Mouse (Mus musculus): ENCODE measurements around the gene Esrrb. TPM values are rescaled to one million over a fixed set of nuclear protein-coding genes. Genes with fewer than 3 reads are reported as not detected.

The Esrrb gene
- polyA plus RNA-seq, 1 experiment from 2014 or later = 3.2 TPM

DNA sequence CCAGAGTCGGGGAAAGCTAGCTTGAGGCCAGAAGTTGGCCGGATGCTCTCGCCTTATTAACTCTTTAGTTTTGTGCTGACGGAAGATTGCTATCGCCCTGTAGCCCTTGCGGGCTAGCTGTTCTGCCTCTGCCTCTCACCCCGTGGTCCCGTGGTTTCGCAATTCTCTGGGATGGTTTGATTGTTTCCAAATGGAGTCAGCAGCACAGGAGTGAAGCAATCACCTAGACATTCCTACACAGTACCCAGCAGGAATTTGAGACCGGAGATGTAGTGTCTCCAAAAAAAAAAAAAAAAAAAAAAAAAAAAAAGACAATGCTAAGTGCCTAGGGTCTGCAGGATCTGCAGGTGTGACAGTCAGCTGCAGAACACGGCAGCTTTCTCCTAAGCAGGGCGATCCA, 112.7 kb downstream of the Esrrb start:
- Histone ChIP-seq H3K9ac (no peak overlapping the region), H3K4me1 (no peaks in the 10 kb centered on the region), H3K4me3 (no peak overlapping the region), H3K4me2 (replicated peaks) (no peak overlapping the region), H3K27ac (no peak overlapping the region), H3K36me3 (no peaks in the 10 kb centered on the region), H3K27me3 (0 out of 2 replicates have a peak, but pooled peaks cover 4% of the 10 kb centered on the region), H3K9me3 (replicated peaks) (no peaks in the 10 kb centered on the region)
- ATAC-seq (ENCODE audit: low FRiP score) = no peak
- WGBS = 63% methylated on average over 12 of the region's 12 CpGs

DNA sequence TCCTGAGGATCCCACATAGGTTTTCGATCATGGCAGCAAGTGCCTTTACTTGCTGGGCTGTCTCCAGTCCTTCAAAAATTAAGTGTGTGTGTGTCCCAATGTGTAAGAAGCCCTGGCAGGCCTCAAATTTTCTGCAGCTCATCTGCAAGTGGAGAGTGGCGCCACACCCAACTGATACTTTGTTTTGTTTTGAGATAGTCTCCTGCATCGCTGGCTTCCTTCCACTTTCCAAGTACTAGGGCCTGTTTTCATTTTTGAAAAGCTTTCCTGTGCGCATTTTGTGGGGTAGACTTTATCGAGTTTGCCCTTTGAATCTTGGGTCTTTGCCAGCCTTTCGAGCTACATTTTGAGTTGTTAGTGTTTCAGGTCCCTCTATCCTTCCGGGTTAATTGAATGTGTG, 115.1 kb downstream of the Esrrb start:
- Histone ChIP-seq H3K4me1 (no peaks in the 10 kb centered on the region), H3K4me3 (no peak overlapping the region), H3K27ac (no peak overlapping the region), H3K9me3 (replicated peaks) (no peaks in the 10 kb centered on the region), H3K36me3 (no peaks in the 10 kb centered on the region), H3K4me2 (replicated peaks) (no peak overlapping the region), H3K9ac (no peak overlapping the region), H3K27me3 (no peaks in the 10 kb centered on the region)
- no peak for ATAC-seq (ENCODE audit: low FRiP score)
- 88% methylated on average over 7 of the region's 7 CpGs for WGBS

DNA sequence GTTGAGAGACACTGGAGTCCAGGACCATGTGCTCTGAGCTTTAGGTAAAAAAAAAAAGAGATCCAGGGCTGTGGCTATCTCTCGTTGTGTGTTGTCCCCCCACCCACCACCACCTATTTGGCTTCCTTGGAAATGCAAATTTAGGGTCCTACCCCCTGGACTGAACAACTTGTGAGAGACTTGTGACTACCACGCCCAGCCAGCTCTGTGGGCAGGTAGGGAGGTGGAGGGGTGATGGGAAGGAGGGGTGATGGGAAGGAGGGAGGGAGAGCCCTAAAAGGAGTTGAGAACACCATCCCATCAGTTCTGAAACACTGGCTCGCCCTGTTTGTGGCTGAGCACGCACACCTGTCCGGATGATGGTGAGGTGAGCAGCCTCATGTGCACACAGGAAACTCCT, 118.0 kb downstream of the Esrrb start:
- H3K27me3 ChIP-seq = no peaks in the 10 kb centered on the region
- no peak overlapping the region for H3K9ac ChIP-seq
- H3K4me3 ChIP-seq = no peak overlapping the region
- no peak overlapping the region for H3K27ac ChIP-seq
- no peaks in the 10 kb centered on the region for H3K36me3 ChIP-seq
- H3K9me3 ChIP-seq (replicated peaks) = no peaks in the 10 kb centered on the region
- no peaks in the 10 kb centered on the region for H3K4me1 ChIP-seq
- 78% methylated on average over 5 of the region's 5 CpGs for WGBS
- no peak overlapping the region for H3K4me2 ChIP-seq (replicated peaks)
- no peak for ATAC-seq (ENCODE audit: low FRiP score)

DNA sequence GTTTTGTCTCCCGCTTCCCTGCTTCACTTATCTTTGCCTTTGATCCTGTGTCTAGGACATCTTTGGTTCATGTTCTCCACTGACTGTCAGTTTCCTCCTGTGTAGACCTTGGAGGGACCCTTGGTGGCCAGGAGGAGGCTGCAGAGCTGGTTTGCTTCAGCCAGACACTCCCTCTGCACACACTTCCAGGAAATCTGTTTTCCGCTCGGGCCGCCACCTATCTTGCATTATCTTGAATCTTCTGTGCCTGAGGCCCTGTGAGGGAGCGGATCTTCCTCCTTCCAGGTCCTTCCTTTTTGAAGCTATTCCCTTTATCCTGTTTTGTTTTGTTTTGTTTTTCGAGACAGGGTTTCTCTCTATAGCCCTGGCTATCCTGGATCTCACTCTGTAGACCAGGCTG, 121.1 kb downstream of the Esrrb start:
- no peaks in the 10 kb centered on the region for H3K36me3 ChIP-seq
- H3K9me3 ChIP-seq (replicated peaks) = no peaks in the 10 kb centered on the region
- no peak overlapping the region for H3K4me3 ChIP-seq
- no peak for ATAC-seq (ENCODE audit: low FRiP score)
- H3K4me2 ChIP-seq (replicated peaks) = no peak overlapping the region
- H3K4me1 ChIP-seq = peaks cover 3% of the 10 kb centered on the region; the same call in 1 of the 2 replicates
- H3K27me3 ChIP-seq = no peaks in the 10 kb centered on the region
- WGBS = 87% methylated on average over 6 of the region's 6 CpGs
- no peak overlapping the region for H3K27ac ChIP-seq
- H3K9ac ChIP-seq = no peak overlapping the region

DNA sequence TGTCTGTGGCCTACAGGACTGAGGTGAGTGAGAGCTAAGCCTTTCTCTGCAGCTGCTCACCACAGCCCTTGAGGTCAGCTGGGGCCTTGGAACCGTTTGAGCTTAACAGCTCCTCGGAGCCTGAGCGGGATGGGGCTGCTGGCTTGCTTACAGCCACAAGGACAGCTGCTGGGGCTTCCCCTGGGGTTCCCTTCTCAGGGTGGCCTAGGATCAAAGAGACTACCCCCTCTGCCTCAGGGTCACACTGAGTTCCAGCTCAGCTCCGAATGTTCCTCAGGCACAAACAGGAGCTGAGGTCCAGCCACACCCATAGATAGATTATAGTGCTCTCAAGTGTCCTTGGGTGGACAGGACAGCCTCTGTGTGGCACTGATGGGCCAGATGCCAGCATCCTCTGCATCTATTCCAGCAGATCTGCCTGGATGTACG, 122.5 kb downstream of the Esrrb start:
- Histone ChIP-seq H3K27ac (no peak overlapping the region), H3K36me3 (no peaks in the 10 kb centered on the region), H3K4me2 (replicated peaks) (no peak overlapping the region), H3K9me3 (replicated peaks) (no peaks in the 10 kb centered on the region), H3K4me3 (no peak overlapping the region), H3K9ac (no peak overlapping the region), H3K4me1 (peaks cover 3% of the 10 kb centered on the region; the same call in 1 of the 2 replicates), H3K27me3 (no peaks in the 10 kb centered on the region)
- no peak for ATAC-seq (ENCODE audit: low FRiP score)
- WGBS = 44% methylated on average over 5 of the region's 5 CpGs

DNA sequence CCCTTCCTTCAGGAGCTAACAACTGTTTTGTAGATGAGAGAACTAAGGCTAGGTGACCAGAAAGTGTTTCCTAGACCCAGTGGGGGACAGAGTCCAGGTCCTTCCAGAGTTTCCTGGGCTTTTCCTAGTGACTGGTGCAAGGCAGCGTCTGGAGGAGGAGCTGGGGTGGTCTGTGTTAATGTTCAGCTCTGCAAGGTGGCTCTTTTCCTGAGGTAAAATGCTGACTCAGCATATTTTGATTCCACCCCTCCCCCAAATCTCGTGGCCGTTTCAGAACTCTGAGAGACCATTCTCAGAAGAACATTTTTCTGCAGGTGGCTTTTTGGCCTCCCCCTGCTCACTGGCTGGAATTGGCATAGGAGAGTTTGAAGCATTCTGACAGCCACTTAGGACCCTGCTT, 127.1 kb downstream of the Esrrb start:
- no peak overlapping the region for H3K27ac ChIP-seq
- no peaks in the 10 kb centered on the region for H3K36me3 ChIP-seq
- 69% methylated on average over 3 of the region's 3 CpGs for WGBS
- H3K4me2 ChIP-seq (replicated peaks) = no peak overlapping the region
- no peak for ATAC-seq (ENCODE audit: low FRiP score)
- no peak overlapping the region for H3K9ac ChIP-seq
- H3K4me1 ChIP-seq = peaks cover 10% of the 10 kb centered on the region; the same call in 1 of the 2 replicates
- H3K9me3 ChIP-seq (replicated peaks) = no peaks in the 10 kb centered on the region
- H3K4me3 ChIP-seq = no peak overlapping the region
- H3K27me3 ChIP-seq = no peaks in the 10 kb centered on the region

DNA sequence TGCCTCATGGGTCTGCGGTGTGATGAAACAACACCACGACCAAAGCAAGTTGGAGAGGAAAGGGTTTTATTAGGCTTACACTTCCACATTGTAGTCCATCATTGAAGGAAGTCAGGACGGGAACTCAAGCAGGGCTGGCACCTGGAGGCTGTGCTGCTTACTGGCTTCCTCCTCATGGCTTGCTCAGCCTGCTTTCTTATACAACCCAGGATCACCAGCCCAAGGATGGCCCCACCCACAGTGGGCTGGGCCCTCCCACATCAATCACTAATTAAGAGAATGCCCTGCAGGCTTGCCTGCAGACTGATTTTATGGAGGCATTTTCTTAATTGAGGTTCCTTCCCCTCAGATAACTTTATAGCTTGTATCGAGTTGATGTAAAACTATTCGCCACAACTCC, 129.1 kb downstream of the Esrrb start:
- no peak for ATAC-seq (ENCODE audit: low FRiP score)
- Histone ChIP-seq H3K4me2 (replicated peaks) (no peak overlapping the region), H3K9me3 (replicated peaks) (no peaks in the 10 kb centered on the region), H3K4me1 (peaks cover 7% of the 10 kb centered on the region; the same call in 1 of the 2 replicates), H3K27ac (no peak overlapping the region), H3K36me3 (no peaks in the 10 kb centered on the region), H3K4me3 (no peak overlapping the region), H3K9ac (no peak overlapping the region), H3K27me3 (no peaks in the 10 kb centered on the region)
- WGBS = 81% methylated on average over 5 of the region's 5 CpGs

DNA sequence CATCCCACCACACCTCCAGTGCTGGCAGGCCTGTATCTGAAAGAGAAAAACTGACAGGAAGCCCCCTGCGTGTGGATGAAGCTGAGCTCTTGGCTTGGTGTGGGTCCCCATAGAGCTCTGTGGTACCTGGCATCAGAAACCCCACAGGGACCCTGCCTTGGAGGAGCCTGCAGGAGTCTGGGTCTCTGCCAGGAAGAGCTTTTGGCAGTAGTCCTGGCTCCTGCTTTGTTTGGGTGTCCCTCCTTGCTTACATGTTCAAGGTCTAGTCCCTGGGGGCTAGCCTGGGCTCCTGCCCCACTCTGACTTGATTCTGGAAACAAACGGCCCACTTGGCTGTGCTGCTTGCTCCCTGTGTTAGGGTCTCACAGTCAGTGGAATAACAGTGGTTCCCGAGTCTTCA, 130.6 kb downstream of the Esrrb start:
- H3K4me1 ChIP-seq = peaks cover 7% of the 10 kb centered on the region; the same call in 1 of the 2 replicates
- H3K4me3 ChIP-seq = no peak overlapping the region
- 81% methylated on average over 3 of the region's 3 CpGs for WGBS
- H3K27me3 ChIP-seq = no peaks in the 10 kb centered on the region
- H3K4me2 ChIP-seq (replicated peaks) = no peak overlapping the region
- no peak overlapping the region for H3K27ac ChIP-seq
- H3K9me3 ChIP-seq (replicated peaks) = no peaks in the 10 kb centered on the region
- no peak for ATAC-seq (ENCODE audit: low FRiP score)
- no peaks in the 10 kb centered on the region for H3K36me3 ChIP-seq
- H3K9ac ChIP-seq = no peak overlapping the region

DNA sequence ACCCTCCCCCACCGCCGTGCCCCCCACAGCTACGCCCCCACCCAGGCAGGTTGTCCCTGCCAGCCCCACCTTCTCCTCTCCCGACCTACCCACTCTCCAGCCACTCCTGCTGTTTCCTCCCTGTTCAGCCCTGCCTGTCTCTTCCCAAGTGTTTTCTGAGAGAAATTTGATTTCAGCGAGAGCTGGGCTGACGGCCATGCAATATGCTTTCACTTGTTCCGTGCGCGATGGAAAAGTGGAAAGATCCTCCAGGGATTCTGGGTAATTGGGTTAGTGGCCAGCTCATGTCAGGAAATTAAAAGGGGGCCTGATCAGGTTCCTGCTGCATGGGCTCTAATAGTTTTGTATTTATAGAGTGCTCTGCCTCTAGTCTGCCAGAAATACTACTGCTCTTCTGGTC, 131.9 kb downstream of the Esrrb start:
- H3K9ac ChIP-seq = no peak overlapping the region
- peak overlapping the region; percentile 6; the same call in 1 of the 2 replicates for H3K27ac ChIP-seq
- no peaks in the 10 kb centered on the region for H3K36me3 ChIP-seq
- H3K27me3 ChIP-seq = no peaks in the 10 kb centered on the region
- WGBS = 33% methylated on average over 9 of the region's 9 CpGs
- H3K4me1 ChIP-seq = peaks cover 7% of the 10 kb centered on the region; the same call in 1 of the 2 replicates
- peak; percentile 36; the same call in 1 of the 2 replicates for ATAC-seq (ENCODE audit: low FRiP score)
- no peak overlapping the region; the same call in 1 of the 2 replicates for H3K4me2 ChIP-seq (replicated peaks)
- H3K4me3 ChIP-seq = no peak overlapping the region
- no peaks in the 10 kb centered on the region for H3K9me3 ChIP-seq (replicated peaks)

DNA sequence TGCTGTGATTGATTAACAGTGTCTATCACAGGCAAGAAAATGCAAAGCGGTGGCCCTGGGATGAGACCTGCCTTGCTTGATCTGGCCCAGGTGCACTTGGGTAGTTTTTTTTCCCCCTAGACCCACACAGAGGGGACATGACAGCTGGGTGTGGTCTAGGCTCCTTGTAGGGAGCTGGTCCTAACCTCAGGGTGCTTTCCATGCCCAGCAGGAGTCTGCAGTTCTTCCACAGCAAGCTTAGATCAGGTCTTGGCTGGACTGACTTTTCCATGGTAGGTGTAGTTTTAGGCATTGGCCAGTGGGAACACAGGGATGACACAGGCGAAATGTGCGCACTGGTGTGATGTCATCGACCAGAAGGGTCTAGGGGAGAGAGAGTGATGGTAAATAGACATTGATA, 136.2 kb downstream of the Esrrb start:
- 91% methylated on average over 4 of the region's 4 CpGs for WGBS
- H3K27me3 ChIP-seq = no peaks in the 10 kb centered on the region
- no peaks in the 10 kb centered on the region for H3K36me3 ChIP-seq
- ATAC-seq (ENCODE audit: low FRiP score) = no peak
- H3K4me3 ChIP-seq = no peak overlapping the region
- H3K9ac ChIP-seq = no peak overlapping the region
- peaks cover 11% of the 10 kb centered on the region for H3K4me1 ChIP-seq
- H3K4me2 ChIP-seq (replicated peaks) = no peak overlapping the region
- no peak overlapping the region for H3K27ac ChIP-seq
- no peaks in the 10 kb centered on the region for H3K9me3 ChIP-seq (replicated peaks)

DNA sequence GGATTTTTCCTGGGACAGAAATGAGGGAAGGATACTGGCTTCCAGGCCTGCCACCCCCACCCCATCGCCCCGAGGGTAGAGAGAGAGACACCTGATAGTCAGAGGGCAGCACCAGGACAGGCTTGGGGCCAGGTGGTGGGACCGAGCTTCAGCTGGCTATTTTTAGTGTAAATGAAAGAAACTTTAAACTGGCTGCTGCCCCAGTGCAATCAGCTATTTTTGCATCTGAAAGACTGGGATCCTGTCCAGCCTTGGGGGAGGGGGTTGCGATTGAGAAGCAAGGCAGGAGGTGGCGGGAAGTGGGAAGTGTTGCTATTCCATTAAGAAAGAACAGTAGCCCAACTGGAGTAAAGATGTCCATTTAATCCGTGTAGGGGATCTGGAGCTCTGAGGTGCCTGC, 137.8 kb downstream of the Esrrb start:
- Histone ChIP-seq H3K4me1 (peaks cover 5% of the 10 kb centered on the region; the same call in 1 of the 2 replicates), H3K27ac (no peak overlapping the region), H3K4me2 (replicated peaks) (no peak overlapping the region), H3K27me3 (no peaks in the 10 kb centered on the region), H3K36me3 (no peaks in the 10 kb centered on the region), H3K9ac (no peak overlapping the region), H3K4me3 (no peak overlapping the region), H3K9me3 (replicated peaks) (no peaks in the 10 kb centered on the region)
- 22% methylated on average over 6 of the region's 6 CpGs for WGBS
- no peak for ATAC-seq (ENCODE audit: low FRiP score)

DNA sequence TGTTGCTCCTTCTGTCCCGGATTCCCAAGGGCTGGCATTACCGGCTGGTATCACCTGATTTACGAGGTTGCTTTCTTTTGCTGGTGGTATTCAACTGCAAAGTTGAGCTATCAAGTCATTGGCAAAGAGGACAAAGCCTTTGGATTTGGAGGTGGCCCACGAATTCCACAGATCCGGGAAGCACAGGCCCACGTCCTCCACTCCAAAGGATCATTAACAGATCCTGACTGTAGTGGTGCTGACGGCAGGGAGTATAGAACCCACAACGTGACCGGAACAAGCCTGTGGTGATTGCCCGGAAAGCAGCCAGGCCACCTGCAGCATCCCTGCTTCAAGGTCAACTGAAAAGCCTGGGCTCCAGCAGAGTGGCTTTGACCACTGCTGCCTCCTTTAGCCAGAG, 140.8 kb downstream of the Esrrb start:
- no peaks in the 10 kb centered on the region for H3K36me3 ChIP-seq
- 78% methylated on average over 10 of the region's 10 CpGs for WGBS
- ATAC-seq (ENCODE audit: low FRiP score) = no peak

DNA sequence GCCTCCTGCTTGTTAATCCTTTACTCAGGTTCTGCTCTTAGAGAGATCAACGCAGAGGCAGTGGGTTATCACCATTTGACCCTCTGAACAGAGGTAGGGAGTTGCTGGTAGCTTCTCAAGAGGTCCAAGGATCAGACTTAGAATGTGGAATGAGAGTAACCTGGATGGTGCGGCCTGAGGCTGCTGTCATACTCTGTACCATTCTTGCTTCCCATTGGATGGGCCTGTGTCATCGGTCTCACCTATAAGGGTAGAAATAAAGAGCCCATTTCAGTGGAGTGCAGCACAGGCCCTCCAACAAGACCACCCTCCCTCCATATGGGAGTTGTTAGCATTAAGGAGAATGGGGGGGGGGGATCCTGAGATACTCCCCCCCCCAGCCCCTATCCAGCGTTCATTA, 143.0 kb downstream of the Esrrb start:
- Histone ChIP-seq H3K4me2 (replicated peaks) (no peak overlapping the region), H3K4me1 (peaks cover 1% of the 10 kb centered on the region; the same call in 1 of the 2 replicates), H3K27ac (no peak overlapping the region), H3K9ac (no peak overlapping the region), H3K36me3 (no peaks in the 10 kb centered on the region), H3K9me3 (replicated peaks) (no peaks in the 10 kb centered on the region), H3K27me3 (no peaks in the 10 kb centered on the region), H3K4me3 (no peak overlapping the region)
- WGBS = 86% methylated on average over 4 of the region's 4 CpGs
- no peak for ATAC-seq (ENCODE audit: low FRiP score)

More for the DNA sequence above, 140.8 kb downstream of the Esrrb start:
- Histone ChIP-seq H3K9ac (no peak overlapping the region), H3K27me3 (no peaks in the 10 kb centered on the region), H3K4me1 (peaks cover 5% of the 10 kb centered on the region; the same call in 1 of the 2 replicates), H3K27ac (no peak overlapping the region), H3K9me3 (replicated peaks) (no peaks in the 10 kb centered on the region), H3K4me3 (no peak overlapping the region), H3K4me2 (replicated peaks) (no peak overlapping the region)

Data from hindbrain, embryonic 12.5 days (tissue).